Mouse (Mus musculus) 3134 (cell line): ENCODE measurements around the gene A630095N17Rik.

Source experiments
- DNase-seq: peaks from one replicate; pipeline ENCODE4 v3.0.0-alpha.2; 2011; ENCODE audit warnings: low spot score; ENCODE audit not compliant: insufficient read length; ENCODE audit errors: extremely low read depth

The A630095N17Rik gene

DNA sequence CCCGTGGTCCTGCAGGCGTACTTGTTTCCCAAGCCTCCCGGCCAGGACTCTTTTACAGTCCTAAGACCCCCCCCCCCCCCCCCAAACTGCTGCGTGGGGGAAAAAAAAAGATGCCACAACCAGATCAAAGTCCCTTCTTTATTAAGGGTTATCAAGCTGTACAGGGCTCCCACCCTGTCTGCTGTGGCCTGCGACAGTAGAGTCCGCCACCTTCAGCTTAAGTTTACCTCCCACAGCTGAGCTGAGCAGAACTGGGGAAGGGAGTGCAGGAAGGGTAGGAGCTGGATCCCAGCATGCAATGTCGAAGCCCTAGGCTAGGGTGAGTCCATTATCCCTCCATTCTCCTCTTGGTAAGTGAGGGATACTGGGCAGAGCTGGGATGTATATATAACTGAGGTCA, 51.2 kb downstream of the A630095N17Rik start:
- no peak for DNase-seq

- peak; percentile 86 for DNase-seq
Observed at GRCm38 (mm10) chr1:75180105-75180590, 51.8 kb downstream of the A630095N17Rik start, which contains the start of gene Abcb6. Abcb6 (minus strand) TSS chr1:75180392.

DNA sequence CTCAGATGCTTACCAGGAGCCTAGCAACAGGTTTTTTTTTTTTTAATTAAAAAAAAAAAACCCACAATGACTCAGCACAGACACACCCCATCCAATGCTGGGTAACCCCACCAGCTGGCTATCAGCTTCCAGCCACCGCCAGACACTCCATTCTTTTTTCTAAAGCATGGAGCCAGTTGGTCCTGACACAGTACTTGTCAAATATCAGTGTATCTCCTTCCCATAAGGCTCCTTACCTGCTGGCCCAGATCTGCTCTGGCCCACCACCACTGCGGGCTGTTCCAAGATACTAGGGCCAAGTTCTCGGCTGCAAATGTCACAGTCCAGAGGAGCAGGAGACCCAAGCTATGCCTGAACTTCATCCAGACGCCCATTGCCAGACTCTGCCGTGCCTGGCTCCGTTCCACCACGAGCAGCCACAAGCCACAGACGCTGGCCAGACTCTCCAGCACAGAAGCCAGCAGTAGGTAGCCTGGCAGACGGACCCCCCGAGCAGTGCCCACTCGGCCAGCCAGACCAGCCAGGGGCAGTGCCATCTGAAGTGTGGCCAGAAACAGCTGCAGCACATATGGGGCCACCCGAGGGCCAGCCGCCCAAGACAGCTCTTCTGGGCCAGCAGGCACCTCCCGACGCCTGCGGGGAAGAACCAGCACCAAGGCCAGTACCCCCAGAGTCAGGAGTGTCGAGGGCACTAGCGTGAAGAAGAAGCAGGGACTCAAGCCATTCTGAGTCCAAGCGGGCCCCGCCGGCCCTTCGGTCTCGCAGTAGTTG, 52.4 kb downstream of the A630095N17Rik start:
- DNase-seq = peak; percentile 80
